Mouse (Mus musculus) hindbrain, postnatal 0 days (tissue): ENCODE data around the gene Hyal1. TPM values are rescaled to one million over a fixed set of nuclear protein-coding genes. Genes with fewer than 3 reads are reported as not detected.

ENCODE experiments used
- ATAC-seq: fragments of 200-750 bp; cut with Nextera tagmentation; 2 replicates; pipeline ENCODE4 v1.8.0; 2017; ENCODE audit warnings: mild to moderate bottlenecking, moderate TSS enrichment, moderate library complexity
- DNase-seq: peaks from one replicate; pipeline ENCODE4 v3.0.0-alpha.2; 2015; ENCODE audit warnings: low spot score
- H3K27ac ChIP-seq: fragments of 300-500 bp; sonication (generic); 2 replicates; pipeline ENCODE4 v1.5.1; 2014; ENCODE audit warnings: mild to moderate bottlenecking
- H3K27me3 ChIP-seq: fragments of 300-500 bp; sonication (generic); 2 replicates; pipeline ENCODE4 v1.6.1; 2014; ENCODE audit warnings: low read length, mixed read lengths; ENCODE audit not compliant: insufficient read depth
- H3K36me3 ChIP-seq: fragments of 300-500 bp; sonication (generic); 2 replicates; pipeline ENCODE4 v1.6.1; 2014; ENCODE audit warnings: low read length, mixed read lengths; ENCODE audit not compliant: insufficient read depth
- H3K4me1 ChIP-seq: fragments of 300-500 bp; sonication (generic); 2 replicates; pipeline ENCODE4 v1.6.1; 2014; ENCODE audit warnings: antibody characterized with exemption, low read length, mixed read lengths; ENCODE audit not compliant: insufficient read depth
- H3K4me2 ChIP-seq: fragments of 300-500 bp; sonication (generic); 2 replicates; pipeline ENCODE4 v1.6.1; 2014; ENCODE audit warnings: low read depth, mild to moderate bottlenecking, low read length, moderate library complexity, mixed read lengths
- H3K4me3 ChIP-seq: fragments of 300-500 bp; sonication (generic); 2 replicates; pipeline ENCODE4 v1.5.1; 2014; ENCODE audit warnings: low read length
- H3K9ac ChIP-seq: fragments of 300-500 bp; sonication (generic); replicated peaks from 2 replicates; pipeline ENCODE4 v1.6.1; 2014; ENCODE audit warnings: mild to moderate bottlenecking, low read length, moderate library complexity, mixed read lengths
- H3K9me3 ChIP-seq: fragments of 300-500 bp; sonication (generic); 2 replicates; pipeline ENCODE4 v1.6.1; 2016; ENCODE audit warnings: low read length, mixed read lengths
- CTCF ChIP-seq: IDR thresholded peaks from 2 replicates; pipeline ENCODE4 v1.5.1; 2016; ENCODE audit warnings: antibody characterized with exemption, control low read depth, low read depth
- WGBS: fragments of 180-500 bp; shearing (Covaris S2); extraction: QIAGEN DNeasy Blood & Tissue Kit; methylation state at CpG from one replicate; pipeline ENCODE4 v1.1.7; 2014; 5-methylcytosine and 5-hydroxymethylcytosine counted together
- polyA plus RNA-seq: library from polyadenylated mRNA; unstranded; fragments of >200 nt; fragmentation: Nextera tagmentation; extraction: Ambion mirVana; gene quantifications from 2 replicates; pipeline ENCODE4 v1.2.1, GENCODE M21; 2015
- total RNA-seq: library from RNA; depleted of rRNA; stranded (reverse); fragments of >200 nt; gene quantifications from 2 replicates; pipeline ENCODE4 v1.2.3, GENCODE M21; 2014

Hyal1 gene
- total and polyA plus RNA-seq, 2 experiments from 2014 or later, result 3.3 to 7.7 TPM

GRCm38 (mm10) chr9:107578587-107578986, 1.9 kb downstream of the Hyal1 start, which contains the start of gene Naa80:
Gene Naa80 (plus strand): TSS chr9:107578887.
- no peak within 1 kb of the TSS for H3K4me2 ChIP-seq
- H3K27ac ChIP-seq, result peak within 1 kb of the TSS; percentile 88
- H3K9ac ChIP-seq, result no peak within 1 kb of the TSS
- no peak for TF ChIP-seq CTCF
- H3K36me3 ChIP-seq, result peaks cover 11% of the 10 kb centered on the region; the same call in 1 of the 2 replicates
- ATAC-seq, result no peak
- no peak for DNase-seq
- H3K4me1 ChIP-seq, result peaks cover 9% of the 10 kb centered on the region; the same call in 1 of the 2 replicates
- H3K27me3 ChIP-seq, result no peaks in the 10 kb centered on the region
- no peak within 1 kb of the TSS for H3K4me3 ChIP-seq
- WGBS, result 77% methylated on average over 3 of the region's 3 CpGs
- H3K9me3 ChIP-seq, result no peaks in the 10 kb centered on the region

- H3K4me2 ChIP-seq, result no peak overlapping the region
- no peak for ATAC-seq
- peak; percentile 15 for DNase-seq
Observed at GRCm38 (mm10) chr9:107579023-107579900, 2.5 kb downstream of the Hyal1 start.

GRCm38 (mm10) chr9:107580501-107581317, 4.0 kb downstream of the Hyal1 start, which contains the start of gene Hyal3:
Gene Hyal3 (plus strand): TSS chr9:107580818.
- WGBS, result 1% methylated on average over 32 of the region's 32 CpGs
- Histone ChIP-seq H3K27ac (peak within 1 kb of the TSS; percentile 88), H3K4me1 (peaks cover 9% of the 10 kb centered on the region; the same call in 1 of the 2 replicates), H3K27me3 (no peaks in the 10 kb centered on the region), H3K36me3 (peaks cover 8% of the 10 kb centered on the region; the same call in 1 of the 2 replicates), H3K4me2 (peak within 1 kb of the TSS; percentile 99), H3K9ac (peak within 1 kb of the TSS; percentile 66), H3K4me3 (peak within 1 kb of the TSS; percentile 56), H3K9me3 (no peaks in the 10 kb centered on the region)
- DNase-seq (peak; percentile 94), ATAC-seq (peak; percentile 84)
- no peak for TF ChIP-seq CTCF

More at GRCm38 (mm10) chr9:107579023-107579900, 2.5 kb downstream of the Hyal1 start:
- H3K27ac ChIP-seq, result peak overlapping the region; percentile 88
- H3K27me3 ChIP-seq, result no peaks in the 10 kb centered on the region
- H3K4me3 ChIP-seq, result no peak overlapping the region
- H3K9ac ChIP-seq, result no peak overlapping the region
- WGBS, result 85% methylated on average over 14 of the region's 14 CpGs
- H3K4me1 ChIP-seq, result peaks cover 9% of the 10 kb centered on the region; the same call in 1 of the 2 replicates
- TF ChIP-seq CTCF, result no peak
- peaks cover 11% of the 10 kb centered on the region; the same call in 1 of the 2 replicates for H3K36me3 ChIP-seq
- H3K9me3 ChIP-seq, result no peaks in the 10 kb centered on the region

GRCm38 (mm10) chr9:107581584-107581983, 4.9 kb downstream of the Hyal1 start:
- H3K27me3 ChIP-seq, result no peaks in the 10 kb centered on the region
- no peak for TF ChIP-seq CTCF
- peak overlapping the region; percentile 66 for H3K9ac ChIP-seq
- 85% methylated on average over 4 of the region's 4 CpGs for WGBS
- H3K27ac ChIP-seq, result peak overlapping the region; percentile 88; the same call in 1 of the 2 replicates
- H3K36me3 ChIP-seq, result peaks cover 8% of the 10 kb centered on the region; the same call in 1 of the 2 replicates
- H3K4me2 ChIP-seq, result peak overlapping the region; percentile 99
- no peaks in the 10 kb centered on the region for H3K9me3 ChIP-seq
- peaks cover 9% of the 10 kb centered on the region; the same call in 1 of the 2 replicates for H3K4me1 ChIP-seq
- no peak for ATAC-seq
- H3K4me3 ChIP-seq, result peak overlapping the region; percentile 56
- DNase-seq, result no peak

- no peak for TF ChIP-seq CTCF
- Histone ChIP-seq H3K4me1 (peaks cover 9% of the 10 kb centered on the region; the same call in 1 of the 2 replicates), H3K9me3 (no peaks in the 10 kb centered on the region), H3K36me3 (peaks cover 8% of the 10 kb centered on the region; the same call in 1 of the 2 replicates), H3K27ac (no peak overlapping the region), H3K9ac (no peak overlapping the region), H3K4me3 (no peak overlapping the region), H3K27me3 (no peaks in the 10 kb centered on the region), H3K4me2 (no peak overlapping the region)
- WGBS, result 87% methylated on average over 7 of the region's 7 CpGs
- ATAC-seq (no peak), DNase-seq (no peak)
Observed at GRCm38 (mm10) chr9:107582509-107583062, 5.9 kb downstream of the Hyal1 start.

GRCm38 (mm10) chr9:107583174-107583573, 6.4 kb downstream of the Hyal1 start:
- WGBS, result 89% methylated on average over 14 of the region's 14 CpGs
- H3K9me3 ChIP-seq, result no peaks in the 10 kb centered on the region
- peaks cover 14% of the 10 kb centered on the region; the same call in 1 of the 2 replicates for H3K4me1 ChIP-seq
- no peak overlapping the region for H3K27ac ChIP-seq
- no peak overlapping the region for H3K9ac ChIP-seq
- peaks cover 8% of the 10 kb centered on the region; the same call in 1 of the 2 replicates for H3K36me3 ChIP-seq
- DNase-seq, result no peak
- no peak for ATAC-seq
- H3K4me2 ChIP-seq, result no peak overlapping the region
- H3K4me3 ChIP-seq, result no peak overlapping the region
- H3K27me3 ChIP-seq, result no peaks in the 10 kb centered on the region
- TF ChIP-seq CTCF, result no peak
